Mouse (Mus musculus) liver, adult 2 months (tissue): ENCODE measurements around the gene Efcab7. TPM values are rescaled to one million over a fixed set of nuclear protein-coding genes. Genes with fewer than 3 reads are reported as not detected.

Experiments
- DNase-seq: peaks from one replicate; pipeline ENCODE4 v3.0.0-alpha.2; 2011; ENCODE audit warnings: low read depth, low spot score; ENCODE audit errors: extremely low read depth
- H3K27ac ChIP-seq: fragments of 200-500 bp; replicated peaks from 2 replicates; pipeline ENCODE4 v1.5.1; 2012; ENCODE audit warnings: low read depth, mild to moderate bottlenecking, control low read depth, inconsistent platforms, low read length; ENCODE audit not compliant: insufficient read depth
- H3K27me3 ChIP-seq: fragments of 200-500 bp; 2 replicates; pipeline ENCODE4 v1.6.1; 2012; ENCODE audit warnings: mild to moderate bottlenecking, moderate library complexity, low read length, inconsistent platforms; ENCODE audit not compliant: control insufficient read depth, insufficient read depth
- H3K36me3 ChIP-seq: fragments of 200-500 bp; 2 replicates; pipeline ENCODE4 v1.6.1; 2012; ENCODE audit warnings: low read length, inconsistent platforms; ENCODE audit not compliant: control insufficient read depth, insufficient read depth
- H3K4me1 ChIP-seq: fragments of 200-500 bp; 2 replicates; pipeline ENCODE4 v1.6.1; 2011; ENCODE audit warnings: low read length; ENCODE audit not compliant: control insufficient read depth, insufficient read depth
- H3K4me3 ChIP-seq: fragments of 200-500 bp; 2 replicates; pipeline ENCODE4 v1.5.1; 2011; ENCODE audit warnings: low read depth, mild to moderate bottlenecking, control low read depth, low read length, moderate library complexity; ENCODE audit not compliant: insufficient read depth
- H3K79me2 ChIP-seq: fragments of 200-500 bp; 2 replicates; pipeline ENCODE4 v1.6.1; 2012; ENCODE audit warnings: inconsistent platforms, mild to moderate bottlenecking, low read length, moderate library complexity; ENCODE audit not compliant: control insufficient read depth, insufficient read depth
- H3K9ac ChIP-seq: fragments of 200-500 bp; 2 replicates; pipeline ENCODE4 v1.6.1; 2012; ENCODE audit warnings: low read depth, mild to moderate bottlenecking, control low read depth, inconsistent platforms, low read length
- CTCF ChIP-seq: fragments of 200-500 bp; IDR thresholded peaks from 2 replicates; pipeline ENCODE4 v1.5.1; 2011; ENCODE audit warnings: low read depth, low read length, control low read depth
- POLR2A ChIP-seq: fragments of 200-500 bp; IDR thresholded peaks from 2 replicates; pipeline ENCODE4 v1.6.1; 2011; ENCODE audit warnings: low read length, control low read depth; ENCODE audit not compliant: insufficient read depth; ENCODE audit errors: extremely low read depth
- WGBS: fragments of 180-500 bp; shearing (Covaris S2); methylation state at CpG from one replicate; pipeline ENCODE4 v1.1.7; 2018; 5-methylcytosine and 5-hydroxymethylcytosine counted together
- polyA plus RNA-seq: library from polyadenylated mRNA; depleted of rRNA; stranded (reverse); fragments of >200 nt; gene quantifications from 2 replicates; pipeline ENCODE4 v1.2.3, GENCODE M21; 2012
- total RNA-seq: library from RNA; depleted of rRNA; stranded (reverse); fragments of >200 nt; gene quantifications from 2 replicates; pipeline ENCODE4 v1.2.3, GENCODE M21; 2014

Efcab7 gene
- total and polyA plus RNA-seq, 2 experiments, result 2.0 TPM; not detected in 1

DNA sequence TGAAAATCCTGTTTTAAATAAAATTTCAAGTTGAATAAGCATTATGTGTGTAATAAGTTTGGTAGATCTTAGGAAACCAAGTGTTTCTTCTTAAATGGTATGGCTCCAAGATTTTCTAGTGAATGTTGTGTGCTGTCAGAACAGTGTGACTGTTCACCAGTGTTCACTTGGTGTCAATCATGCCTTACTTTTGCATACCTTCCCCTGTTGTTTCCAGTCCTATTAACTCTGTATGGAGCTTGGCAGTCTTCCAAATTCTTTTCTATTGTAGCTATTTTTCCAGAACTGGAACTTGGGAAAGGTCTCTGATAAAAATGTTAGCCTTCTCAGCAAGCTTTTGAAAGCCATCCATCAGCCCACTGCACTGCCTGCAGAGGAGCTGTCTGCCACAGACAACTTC, 53.4 kb downstream of the Efcab7 start:
- H3K4me3 ChIP-seq, result no peak overlapping the region
- DNase-seq, result no peak
- no peak for TF ChIP-seq CTCF
- TF ChIP-seq POLR2A, result no peak
- no peaks in the 10 kb centered on the region for H3K79me2 ChIP-seq
- H3K27me3 ChIP-seq, result no peaks in the 10 kb centered on the region
- no peaks in the 10 kb centered on the region for H3K4me1 ChIP-seq
- H3K9ac ChIP-seq, result no peak overlapping the region
- no peak overlapping the region for H3K27ac ChIP-seq
- H3K36me3 ChIP-seq, result no peaks in the 10 kb centered on the region

DNA sequence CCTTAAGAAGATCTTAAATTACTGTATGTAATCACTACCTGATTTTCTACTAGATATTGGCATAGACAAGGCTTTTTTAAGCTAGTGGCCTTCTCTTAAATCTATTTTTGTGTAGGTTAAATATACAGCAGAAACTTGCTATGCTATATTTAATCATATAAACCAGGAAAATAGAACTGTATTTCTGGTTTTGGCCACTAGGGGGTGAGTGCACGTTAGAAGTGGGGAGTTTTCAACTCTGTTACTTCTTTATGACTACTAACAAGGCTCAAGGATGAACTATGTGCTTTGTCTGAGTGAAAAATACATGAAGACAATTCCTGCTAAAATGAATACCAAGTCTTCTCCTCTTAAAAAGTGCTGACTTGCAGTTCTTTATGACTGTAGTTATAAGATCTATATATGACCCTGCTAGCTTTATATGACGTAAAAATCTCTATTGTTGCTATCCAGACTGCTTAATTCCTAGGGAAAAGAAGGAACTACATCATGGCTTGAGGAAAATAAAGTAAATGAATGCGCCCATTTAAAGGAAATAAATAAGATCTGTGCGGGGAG, 85.0 kb downstream of the Efcab7 start:
- no peaks in the 10 kb centered on the region for H3K79me2 ChIP-seq
- no peak overlapping the region for H3K9ac ChIP-seq
- H3K36me3 ChIP-seq, result no peaks in the 10 kb centered on the region
- H3K27ac ChIP-seq, result no peak overlapping the region
- 59% methylated on average over 4 of the region's 4 CpGs for WGBS
- no peaks in the 10 kb centered on the region for H3K4me1 ChIP-seq
- H3K4me3 ChIP-seq, result no peak overlapping the region
- TF ChIP-seq POLR2A, result no peak
- TF ChIP-seq CTCF, result no peak
- no peaks in the 10 kb centered on the region for H3K27me3 ChIP-seq
- DNase-seq, result peak; percentile 43

DNA sequence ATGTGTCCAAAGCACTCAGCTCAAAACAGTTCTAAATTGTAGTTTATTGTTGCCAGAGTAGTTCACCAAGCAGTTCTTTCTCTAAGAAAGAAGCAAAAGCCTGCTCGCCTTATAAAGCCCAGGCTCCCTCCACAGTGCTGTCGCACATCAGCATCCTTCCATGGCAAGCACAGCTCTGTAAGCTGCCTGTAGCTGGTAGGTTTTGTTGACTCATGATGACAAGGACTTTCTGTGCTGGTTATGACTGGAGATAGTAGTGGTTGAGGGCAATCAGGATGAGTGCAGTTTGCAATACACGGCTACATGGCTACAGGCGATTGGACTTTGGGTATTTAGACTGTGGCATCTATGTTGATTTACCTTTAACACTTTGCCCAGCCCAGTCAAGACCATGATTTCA, 97.4 kb downstream of the Efcab7 start:
- WGBS, result 66% methylated on average over 4 of the region's 4 CpGs
- Histone ChIP-seq H3K27ac (no peak overlapping the region), H3K9ac (no peak overlapping the region), H3K4me1 (peaks cover 6% of the 10 kb centered on the region; the same call in 1 of the 2 replicates), H3K79me2 (peaks cover 7% of the 10 kb centered on the region; the same call in 1 of the 2 replicates), H3K27me3 (no peaks in the 10 kb centered on the region), H3K36me3 (no peaks in the 10 kb centered on the region), H3K4me3 (no peak overlapping the region)
- TF ChIP-seq CTCF (no peak), POLR2A (no peak)
- no peak for DNase-seq

DNA sequence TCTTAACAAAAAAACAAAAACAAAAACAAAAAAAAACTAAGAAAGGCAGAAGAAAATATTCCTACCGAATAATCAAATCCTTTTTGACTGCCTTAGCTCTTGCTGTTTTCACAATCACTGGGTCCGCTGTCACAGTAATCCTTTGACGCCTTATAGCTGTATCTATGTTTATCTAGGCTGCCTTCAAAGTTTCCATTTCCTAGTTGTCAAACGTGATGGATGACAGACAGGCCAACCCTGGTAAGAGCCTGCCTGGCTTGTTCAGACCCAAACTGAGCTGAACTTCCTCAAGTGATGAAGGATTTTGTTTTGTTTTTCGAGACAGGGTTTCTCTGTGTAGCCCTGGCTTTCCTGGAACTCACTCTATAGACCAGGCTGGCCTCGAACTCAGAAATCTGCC, 99.5 kb downstream of the Efcab7 start:
- DNase-seq, result no peak
- Histone ChIP-seq H3K27me3 (no peaks in the 10 kb centered on the region), H3K36me3 (peaks cover 2% of the 10 kb centered on the region; the same call in 1 of the 2 replicates), H3K27ac (0 out of 2 replicates have a peak overlapping the region, but pooled peaks have one; percentile 14), H3K4me3 (no peak overlapping the region), H3K4me1 (peaks cover 18% of the 10 kb centered on the region; the same call in 1 of the 2 replicates), H3K9ac (no peak overlapping the region), H3K79me2 (peaks cover 20% of the 10 kb centered on the region; the same call in 1 of the 2 replicates)
- 38% methylated on average over 6 of the region's 6 CpGs for WGBS
- TF ChIP-seq POLR2A (no peak), CTCF (no peak)

DNA sequence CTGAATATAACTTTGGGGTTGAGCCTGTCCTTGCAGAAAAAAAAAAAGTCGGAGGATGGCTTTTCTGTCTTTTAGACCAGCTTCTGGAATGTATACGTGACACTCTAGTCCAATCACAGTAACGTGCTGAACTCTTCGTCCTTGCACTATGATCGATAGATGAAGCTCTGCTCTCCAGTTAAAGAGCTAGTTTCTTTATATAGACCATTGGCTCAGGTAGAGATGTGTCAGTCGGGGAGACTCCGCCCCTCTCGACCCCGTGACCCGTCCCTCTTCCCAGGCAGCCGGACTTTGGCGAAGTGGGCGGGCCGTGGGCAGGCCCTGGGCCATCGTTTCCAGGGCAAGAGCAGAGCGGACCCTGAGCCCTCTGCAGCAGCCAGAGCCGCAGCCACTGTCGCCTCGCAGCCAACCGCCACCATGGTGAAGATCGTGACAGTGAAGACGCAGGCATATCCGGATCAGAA, 100.2 kb downstream of the Efcab7 start, which contains the start of gene Pgm1:
Gene Pgm1, plus strand, starts transcription at position 266 of the 464 bp plus-strand sequence.
- Histone ChIP-seq H3K27ac (peak within 1 kb of the TSS; percentile 98), H3K79me2 (peaks cover 25% of the 10 kb centered on the region; the same call in 1 of the 2 replicates), H3K4me1 (peaks cover 23% of the 10 kb centered on the region), H3K4me3 (peak within 1 kb of the TSS; percentile 93), H3K9ac (peak within 1 kb of the TSS; percentile 96), H3K36me3 (peaks cover 2% of the 10 kb centered on the region; the same call in 1 of the 2 replicates), H3K27me3 (no peaks in the 10 kb centered on the region)
- 2% methylated on average over 23 of the region's 23 CpGs for WGBS
- DNase-seq, result peak; percentile 95
- TF ChIP-seq POLR2A (peak; percentile 90), CTCF (no peak)
